Mouse (Mus musculus): ENCODE measurements at regions not wholly inside any gene's neighbourhood (a gene's known extent, or its start where the extent isn't known, plus 50 kb on each side); places are given as distances from the start of the nearest gene placed in this dataset.
"Not testable (repeated sequence)": the region's sequence is repeated elsewhere in the genome, so short reads cannot be mapped to it uniquely, and the experiment has no call there.

GRCm38 (mm10) chr10:117498497-117498896, 118.7 kb upstream of the Cpsf6 start:
- no peak for ATAC-seq (ENCODE audit: insufficient number of reproducible peaks, insufficient read depth, low FRiP score, low read depth)
- H3K4me2 ChIP-seq (replicated peaks; ENCODE audit: low read depth, low read length) = no peak overlapping the region
- H3K27me3 ChIP-seq (ENCODE audit: control insufficient read depth, insufficient read depth, low read length) = no peaks in the 10 kb centered on the region
- no peak overlapping the region for H3K27ac ChIP-seq (ENCODE audit: low read length)
- H3K4me1 ChIP-seq (ENCODE audit: control insufficient read depth, insufficient read depth, low read length) = no peaks in the 10 kb centered on the region
- no peak overlapping the region for H3K4me3 ChIP-seq (ENCODE audit: low read depth, low read length)
- no peaks in the 10 kb centered on the region for H3K9me3 ChIP-seq (ENCODE audit: control insufficient read depth, low read depth, low read length)
- H3K9ac ChIP-seq (replicated peaks; ENCODE audit: low read depth, low read length) = no peak overlapping the region
- 63% methylated on average over 6 of the region's 6 CpGs for WGBS
- no peaks in the 10 kb centered on the region for H3K36me3 ChIP-seq (ENCODE audit: control insufficient read depth, insufficient read depth, low read length)

GRCm38 (mm10) chr10:117497565-117498256, 117.9 kb upstream of the Cpsf6 start:
- no peak overlapping the region for H3K4me3 ChIP-seq (ENCODE audit: low read depth, low read length)
- no peak overlapping the region for H3K9ac ChIP-seq (replicated peaks; ENCODE audit: low read depth, low read length)
- no peaks in the 10 kb centered on the region for H3K4me1 ChIP-seq (ENCODE audit: control insufficient read depth, insufficient read depth, low read length)
- H3K36me3 ChIP-seq (ENCODE audit: control insufficient read depth, insufficient read depth, low read length) = no peaks in the 10 kb centered on the region
- no peak overlapping the region for H3K27ac ChIP-seq (ENCODE audit: low read length)
- no peaks in the 10 kb centered on the region for H3K9me3 ChIP-seq (ENCODE audit: control insufficient read depth, low read depth, low read length)
- H3K27me3 ChIP-seq (ENCODE audit: control insufficient read depth, insufficient read depth, low read length) = no peaks in the 10 kb centered on the region
- ATAC-seq (ENCODE audit: insufficient number of reproducible peaks, insufficient read depth, low FRiP score, low read depth) = no peak
- 71% methylated on average over 16 of the region's 16 CpGs for WGBS
- H3K4me2 ChIP-seq (replicated peaks; ENCODE audit: low read depth, low read length) = no peak overlapping the region

GRCm38 (mm10) chr10:117497082-117497481, 117.3 kb upstream of the Cpsf6 start:
- H3K9ac ChIP-seq (replicated peaks; ENCODE audit: low read depth, low read length); ATAC-seq (ENCODE audit: insufficient number of reproducible peaks, insufficient read depth, low FRiP score, low read depth); H3K4me1 ChIP-seq (ENCODE audit: control insufficient read depth, insufficient read depth, low read length); H3K36me3 ChIP-seq (ENCODE audit: control insufficient read depth, insufficient read depth, low read length); H3K27ac ChIP-seq (ENCODE audit: low read length); H3K9me3 ChIP-seq (ENCODE audit: control insufficient read depth, low read depth, low read length); H3K4me2 ChIP-seq (replicated peaks; ENCODE audit: low read depth, low read length); H3K4me3 ChIP-seq (ENCODE audit: low read depth, low read length); H3K27me3 ChIP-seq (ENCODE audit: control insufficient read depth, insufficient read depth, low read length): not testable (repeated sequence)
- 86% methylated on average over 1 of the region's 1 CpGs for WGBS

GRCm38 (mm10) chr10:117496064-117497011, 116.5 kb upstream of the Cpsf6 start:
- no peaks in the 10 kb centered on the region for H3K27me3 ChIP-seq (ENCODE audit: control insufficient read depth, insufficient read depth, low read length)
- no peak overlapping the region for H3K9ac ChIP-seq (replicated peaks; ENCODE audit: low read depth, low read length)
- H3K9me3 ChIP-seq (ENCODE audit: control insufficient read depth, low read depth, low read length) = no peaks in the 10 kb centered on the region
- no peak overlapping the region for H3K27ac ChIP-seq (ENCODE audit: low read length)
- H3K36me3 ChIP-seq (ENCODE audit: control insufficient read depth, insufficient read depth, low read length) = no peaks in the 10 kb centered on the region
- 83% methylated on average over 21 of the region's 21 CpGs for WGBS
- no peaks in the 10 kb centered on the region for H3K4me1 ChIP-seq (ENCODE audit: control insufficient read depth, insufficient read depth, low read length)
- no peak overlapping the region for H3K4me2 ChIP-seq (replicated peaks; ENCODE audit: low read depth, low read length)
- no peak overlapping the region for H3K4me3 ChIP-seq (ENCODE audit: low read depth, low read length)
- no peak for ATAC-seq (ENCODE audit: insufficient number of reproducible peaks, insufficient read depth, low FRiP score, low read depth)

GRCm38 (mm10) chr10:117494171-117494701, 114.4 kb upstream of the Cpsf6 start:
- Histone ChIP-seq H3K4me3 (ENCODE audit: low read depth, low read length) (peak overlapping the region; percentile 26), H3K4me2 (replicated peaks; ENCODE audit: low read depth, low read length) (peak overlapping the region; percentile 56), H3K4me1 (ENCODE audit: control insufficient read depth, insufficient read depth, low read length) (no peaks in the 10 kb centered on the region), H3K9ac (replicated peaks; ENCODE audit: low read depth, low read length) (no peak overlapping the region), H3K36me3 (ENCODE audit: control insufficient read depth, insufficient read depth, low read length) (no peaks in the 10 kb centered on the region), H3K27ac (ENCODE audit: low read length) (peak overlapping the region; percentile 53; the same call in 1 of the 2 replicates), H3K9me3 (ENCODE audit: control insufficient read depth, low read depth, low read length) (no peaks in the 10 kb centered on the region), H3K27me3 (ENCODE audit: control insufficient read depth, insufficient read depth, low read length) (no peaks in the 10 kb centered on the region)
- peak; percentile 75 for ATAC-seq (ENCODE audit: insufficient number of reproducible peaks, insufficient read depth, low FRiP score, low read depth)
- WGBS = 14% methylated on average over 18 of the region's 18 CpGs

- H3K27ac ChIP-seq (ENCODE audit: low read length) = no peak overlapping the region
- 21% methylated on average over 1 of the region's 5 CpGs for WGBS
- ATAC-seq (ENCODE audit: insufficient number of reproducible peaks, insufficient read depth, low FRiP score, low read depth) = 0 out of 2 replicates have a peak, but pooled peaks have one; percentile 10
Observed at GRCm38 (mm10) chr10:117493824-117494121, 114.0 kb upstream of the Cpsf6 start.

GRCm38 (mm10) chr10:117493091-117493823, 113.4 kb upstream of the Cpsf6 start:
- peak overlapping the region; percentile 56 for H3K4me2 ChIP-seq (replicated peaks; ENCODE audit: low read depth, low read length)
- H3K4me1 ChIP-seq (ENCODE audit: control insufficient read depth, insufficient read depth, low read length) = no peaks in the 10 kb centered on the region
- ATAC-seq (ENCODE audit: insufficient number of reproducible peaks, insufficient read depth, low FRiP score, low read depth) = no peak
- H3K9ac ChIP-seq (replicated peaks; ENCODE audit: low read depth, low read length) = no peak overlapping the region
- H3K27ac ChIP-seq (ENCODE audit: low read length) = no peak overlapping the region
- no peaks in the 10 kb centered on the region for H3K27me3 ChIP-seq (ENCODE audit: control insufficient read depth, insufficient read depth, low read length)
- H3K9me3 ChIP-seq (ENCODE audit: control insufficient read depth, low read depth, low read length) = no peaks in the 10 kb centered on the region
- 84% methylated on average over 3 of the region's 3 CpGs for WGBS
- H3K36me3 ChIP-seq (ENCODE audit: control insufficient read depth, insufficient read depth, low read length) = no peaks in the 10 kb centered on the region
- no peak overlapping the region for H3K4me3 ChIP-seq (ENCODE audit: low read depth, low read length)

More at GRCm38 (mm10) chr10:117493824-117494121, 114.0 kb upstream of the Cpsf6 start:
- H3K4me1 ChIP-seq (ENCODE audit: control insufficient read depth, insufficient read depth, low read length) = no peaks in the 10 kb centered on the region
- H3K4me2 ChIP-seq (replicated peaks; ENCODE audit: low read depth, low read length) = peak overlapping the region; percentile 56
- H3K4me3 ChIP-seq (ENCODE audit: low read depth, low read length) = no peak overlapping the region
- no peaks in the 10 kb centered on the region for H3K36me3 ChIP-seq (ENCODE audit: control insufficient read depth, insufficient read depth, low read length)
- H3K9me3 ChIP-seq (ENCODE audit: control insufficient read depth, low read depth, low read length) = no peaks in the 10 kb centered on the region
- H3K9ac ChIP-seq (replicated peaks; ENCODE audit: low read depth, low read length) = no peak overlapping the region
- no peaks in the 10 kb centered on the region for H3K27me3 ChIP-seq (ENCODE audit: control insufficient read depth, insufficient read depth, low read length)

GRCm38 (mm10) chr10:117492391-117492990, 112.7 kb upstream of the Cpsf6 start:
- Histone ChIP-seq H3K36me3 (ENCODE audit: control insufficient read depth, insufficient read depth, low read length) (no peaks in the 10 kb centered on the region), H3K27ac (ENCODE audit: low read length) (no peak overlapping the region), H3K9me3 (ENCODE audit: control insufficient read depth, low read depth, low read length) (no peaks in the 10 kb centered on the region), H3K4me3 (ENCODE audit: low read depth, low read length) (no peak overlapping the region), H3K4me2 (replicated peaks; ENCODE audit: low read depth, low read length) (no peak overlapping the region), H3K4me1 (ENCODE audit: control insufficient read depth, insufficient read depth, low read length) (no peaks in the 10 kb centered on the region), H3K27me3 (ENCODE audit: control insufficient read depth, insufficient read depth, low read length) (no peaks in the 10 kb centered on the region), H3K9ac (replicated peaks; ENCODE audit: low read depth, low read length) (no peak overlapping the region)
- WGBS = 90% methylated on average over 5 of the region's 5 CpGs
- ATAC-seq (ENCODE audit: insufficient number of reproducible peaks, insufficient read depth, low FRiP score, low read depth) = no peak

Data from stomach, embryonic 14.5 days (tissue).